Mouse (Mus musculus) c-Kit-positive CD71-positive TER-119-negative erythroid progenitor cells, embryonic 14.5 days (primary cell): Measurements from ENCODE around the gene Ptpn5.

ENCODE experiments used
- DNase-seq: peaks from one replicate; pipeline ENCODE4 v3.0.0-alpha.2; 2013; ENCODE audit warnings: low read depth

Ptpn5 gene

DNA sequence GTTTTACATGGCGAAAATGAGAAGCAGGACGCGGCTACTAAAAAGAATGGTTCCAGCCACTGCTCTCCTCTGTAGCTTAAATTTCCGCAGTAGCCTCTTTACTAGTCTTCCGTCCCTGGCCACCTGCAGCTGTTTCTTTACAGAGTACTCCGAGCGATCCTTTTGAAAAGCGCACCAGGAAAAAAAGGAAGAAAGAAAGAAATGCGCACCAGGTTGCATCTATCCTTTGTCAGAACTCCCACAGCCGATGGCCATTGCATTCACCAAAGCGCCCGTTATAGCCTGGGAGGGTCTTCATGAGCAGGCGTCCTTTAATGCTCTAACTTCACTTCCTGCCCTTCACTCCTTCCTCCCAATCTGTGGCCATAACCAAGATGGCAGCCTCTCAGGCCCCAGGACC, at the start of gene Ptpn5:
Gene Ptpn5 (minus strand): TSS at position 354 of the 400 bp plus-strand sequence.
- no peak for DNase-seq

DNA sequence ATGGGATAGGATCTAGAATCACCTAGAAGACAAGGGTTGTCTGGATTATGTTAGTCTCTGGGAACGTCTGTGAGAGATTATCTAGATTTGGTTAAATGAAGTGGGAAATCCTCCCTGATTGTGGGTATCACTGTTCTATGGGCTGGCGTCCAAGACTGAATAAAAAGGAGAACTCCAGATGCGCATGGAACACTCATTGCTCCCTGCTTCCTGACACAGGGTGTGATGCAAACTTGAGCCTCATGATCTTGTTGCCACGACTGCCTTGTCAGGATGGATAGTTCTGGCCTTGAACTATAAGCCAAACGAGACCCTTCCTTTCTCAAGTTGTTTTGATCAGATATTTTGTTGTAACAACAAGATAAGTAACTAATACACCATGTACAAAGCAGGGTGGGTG, 37.3 kb upstream of the Ptpn5 start:
- DNase-seq = no peak

DNA sequence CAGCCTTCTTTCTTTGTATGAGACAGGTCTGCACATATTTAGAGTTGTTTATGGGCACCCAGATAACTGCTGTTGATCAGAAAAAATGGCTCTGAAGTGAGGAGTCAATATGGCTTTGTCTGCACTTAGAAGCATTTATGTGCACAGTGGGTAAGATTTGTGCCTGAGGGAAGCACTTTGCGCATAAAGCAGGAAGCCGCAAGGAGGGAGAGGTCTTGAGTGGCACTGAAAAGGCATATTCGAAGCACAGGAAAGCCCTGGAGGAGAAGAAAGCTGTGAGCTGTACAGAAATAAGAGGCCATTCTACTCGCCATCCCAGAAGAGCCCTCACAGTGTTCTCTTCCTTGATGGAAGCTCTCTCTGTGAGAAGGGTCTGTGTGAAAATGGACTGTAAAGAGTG, 31.5 kb upstream of the Ptpn5 start:
- DNase-seq = no peak

DNA sequence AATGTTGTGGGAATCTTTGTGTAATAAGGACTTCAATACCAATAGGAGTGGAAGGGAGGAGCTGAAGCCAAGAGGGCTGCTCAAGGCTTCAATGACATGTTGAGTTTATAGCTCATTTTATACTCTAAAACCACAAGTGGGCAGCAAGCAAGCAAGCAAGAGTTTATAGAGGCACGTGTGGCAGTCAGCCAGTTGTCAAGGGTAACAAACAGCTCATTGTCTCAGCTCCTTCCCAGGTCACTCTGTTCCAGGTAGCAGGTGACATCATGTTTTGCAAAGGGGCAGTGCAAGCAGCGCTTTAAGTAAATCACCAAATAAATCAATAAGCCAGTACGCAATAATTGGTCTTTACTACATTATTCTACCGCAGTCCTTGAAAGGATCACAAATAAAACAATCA, 29.7 kb upstream of the Ptpn5 start:
- DNase-seq = no peak

DNA sequence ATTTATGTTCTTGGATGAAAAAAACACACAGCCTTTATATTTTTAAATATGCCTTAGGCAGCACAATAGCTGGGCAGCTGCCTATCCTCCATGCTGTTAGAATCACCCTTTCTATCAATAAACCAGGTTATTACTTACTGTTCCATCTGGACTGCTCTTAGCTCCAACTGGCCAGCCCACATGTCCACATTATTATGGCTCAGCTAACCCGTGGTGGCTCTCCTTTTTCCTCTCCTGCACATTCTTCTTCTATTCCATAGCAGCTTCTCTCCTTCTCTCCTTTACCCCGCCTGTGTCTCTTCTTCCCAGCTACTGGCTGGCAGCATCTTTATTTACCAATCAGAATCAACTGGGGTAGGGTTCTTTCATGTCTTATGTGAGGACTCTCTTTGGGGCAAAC, 25.0 kb upstream of the Ptpn5 start:
- DNase-seq = no peak

DNA sequence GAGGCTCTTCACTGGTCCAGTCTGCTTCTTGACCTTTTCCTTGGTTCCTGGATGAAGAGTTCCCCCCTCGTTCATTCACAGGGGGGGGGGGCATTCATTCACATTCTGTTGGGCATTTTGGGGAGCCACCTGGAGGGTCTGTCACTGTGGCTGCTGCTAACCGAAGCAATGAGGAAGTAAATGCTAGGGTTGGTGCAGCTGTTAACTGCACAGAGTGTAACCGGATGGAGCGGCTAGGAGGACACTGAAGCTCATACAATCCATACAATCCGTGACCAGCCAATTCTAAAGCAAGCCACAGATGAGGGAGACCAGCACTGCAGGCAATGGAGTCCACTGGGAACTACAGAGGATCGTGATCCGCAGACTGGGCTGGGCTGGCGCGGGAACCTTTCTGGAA, 24.3 kb upstream of the Ptpn5 start:
- DNase-seq = no peak

DNA sequence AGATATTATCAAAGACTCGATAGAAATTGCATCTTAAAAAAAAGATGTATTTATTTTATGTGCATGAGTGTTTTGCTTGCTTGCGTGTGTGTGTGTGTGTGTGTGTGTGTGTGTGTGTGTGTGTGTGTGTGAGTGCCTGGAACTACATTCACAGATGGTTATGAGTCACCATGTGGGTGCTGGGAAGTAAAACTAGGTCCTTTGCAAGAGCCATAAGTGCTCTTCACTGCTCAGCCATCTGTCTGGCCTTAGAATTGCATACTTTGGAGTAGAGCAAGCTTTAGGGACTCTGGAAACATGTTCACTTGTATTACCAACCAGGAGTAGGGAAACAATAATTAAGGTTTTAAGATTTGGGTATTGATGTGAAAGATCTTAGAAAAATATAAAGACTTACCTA, 22.4 kb upstream of the Ptpn5 start:
- DNase-seq = no peak

DNA sequence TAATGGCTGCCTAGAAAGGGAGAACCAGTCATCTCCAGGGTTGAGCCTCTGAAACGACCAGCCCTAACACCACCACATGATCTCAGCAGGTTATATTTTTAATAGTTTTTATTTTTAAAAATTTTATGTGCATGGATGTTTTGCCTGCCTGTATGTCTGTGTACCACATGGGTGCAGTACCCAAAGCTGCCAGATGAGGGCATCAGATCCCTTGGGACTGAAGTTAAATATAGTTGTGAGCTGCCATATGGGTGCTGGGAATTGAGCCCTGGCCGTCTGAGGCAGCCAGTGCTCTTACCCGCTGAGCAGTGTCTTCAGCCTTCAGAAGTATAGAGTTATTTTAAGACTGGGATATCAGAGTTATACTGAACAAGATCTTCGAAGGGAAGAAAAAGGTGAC, 21.9 kb upstream of the Ptpn5 start:
- no peak for DNase-seq

DNA sequence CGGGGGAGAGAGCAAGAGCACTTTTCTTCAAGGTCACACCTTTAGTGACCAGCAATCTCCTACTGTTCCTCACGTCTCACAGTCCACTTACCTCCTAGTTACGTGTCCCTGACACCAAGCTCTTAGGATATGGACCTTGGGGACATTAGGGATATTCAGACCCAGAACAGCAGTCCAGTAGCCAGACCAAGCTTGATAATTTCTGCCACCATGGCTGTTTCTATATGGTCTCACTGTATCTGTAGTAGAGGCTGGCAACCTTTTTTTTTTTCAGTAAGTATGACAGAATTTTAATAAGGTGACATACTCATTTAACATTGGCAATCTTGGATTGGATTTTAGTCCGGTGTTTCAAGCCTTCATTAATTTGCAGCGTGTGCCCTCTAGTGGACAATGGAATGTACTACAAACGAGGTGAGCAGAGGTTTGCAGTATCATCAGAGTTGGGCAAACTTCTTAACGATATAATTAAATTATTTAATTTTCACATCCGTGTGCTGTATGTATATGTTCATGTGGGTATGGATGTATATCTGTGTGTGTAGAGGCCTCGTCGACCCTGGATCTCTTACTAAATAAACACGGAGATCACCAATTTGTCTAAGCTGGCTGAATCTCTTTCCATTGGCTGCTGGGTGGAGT, 17.1 kb upstream of the Ptpn5 start:
- peak; percentile 49 for DNase-seq

DNA sequence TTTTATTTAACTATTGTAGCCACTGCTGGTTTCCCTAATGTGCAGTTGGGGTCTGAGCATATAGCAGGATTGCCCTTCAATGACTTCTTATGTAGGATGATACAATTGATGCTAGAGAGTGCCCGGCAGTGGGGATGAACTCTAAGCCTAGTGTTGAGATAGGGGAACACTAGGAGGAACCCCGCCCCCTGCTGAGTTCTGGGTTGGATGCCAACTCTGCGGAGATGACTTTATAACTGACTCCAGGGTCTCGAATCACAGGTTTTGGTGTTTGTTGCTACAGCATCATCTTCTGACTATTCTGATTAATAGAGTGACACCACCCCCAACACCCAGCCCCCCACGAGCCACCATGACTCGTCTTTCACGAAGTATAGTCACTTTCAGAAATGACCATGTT, 14.8 kb upstream of the Ptpn5 start:
- no peak for DNase-seq

DNA sequence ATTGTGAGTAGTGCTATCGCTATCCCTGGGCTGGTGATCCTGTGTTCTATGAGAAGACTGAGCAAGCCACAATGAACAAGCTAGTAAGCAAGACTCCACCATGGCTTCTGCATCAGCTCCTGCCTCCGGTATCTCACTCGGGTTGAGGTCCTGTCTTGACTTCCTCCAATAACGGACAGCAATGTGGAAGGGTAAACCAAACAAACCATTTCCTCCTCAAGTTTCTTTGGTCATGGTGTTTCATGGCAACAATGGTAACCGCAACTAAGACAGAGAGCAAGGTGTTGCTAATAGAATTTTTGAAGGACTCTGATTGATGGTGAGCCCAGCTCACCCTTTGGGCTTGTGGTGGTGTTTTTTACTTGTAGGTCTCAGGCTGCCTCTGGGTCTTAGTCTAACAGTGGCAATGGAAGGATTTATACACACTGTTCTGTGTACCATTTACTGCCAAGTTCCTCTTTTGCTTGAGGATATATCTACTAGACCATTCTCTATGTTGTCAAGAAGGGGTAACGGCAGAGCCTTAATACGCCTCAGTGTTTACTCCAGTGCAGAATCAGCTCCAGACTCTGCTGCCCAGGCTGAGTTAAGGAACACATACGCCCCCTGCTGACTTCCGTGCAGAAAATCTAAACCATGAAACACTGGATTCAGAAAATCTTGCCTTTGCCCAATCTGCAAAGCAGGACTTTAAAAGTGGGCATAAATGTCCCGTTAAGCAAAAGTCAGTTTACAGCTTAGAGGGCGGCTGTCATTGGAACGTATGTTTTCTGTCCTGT, 12.7 kb upstream of the Ptpn5 start:
- no peak for DNase-seq

DNA sequence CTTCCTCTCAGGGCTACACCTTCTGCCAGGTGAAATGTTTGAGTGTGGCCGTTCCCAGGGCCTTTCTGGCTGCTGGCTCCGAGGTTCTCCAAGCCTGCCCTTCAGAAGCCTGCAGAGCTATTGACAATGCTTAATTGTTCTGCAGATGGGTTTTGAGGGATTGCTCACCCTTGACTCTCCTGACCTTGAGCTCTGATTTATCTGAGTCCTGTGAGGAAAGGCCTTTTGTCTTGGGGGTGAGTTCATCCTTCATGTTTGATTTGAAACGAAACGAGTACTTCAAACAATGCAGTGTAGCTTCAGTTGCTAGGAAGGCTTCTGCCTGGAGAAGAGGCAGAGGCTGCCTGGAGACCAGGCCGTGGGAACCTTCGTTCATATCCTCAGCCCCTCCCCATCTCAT, 10.8 kb upstream of the Ptpn5 start:
- no peak for DNase-seq

DNA sequence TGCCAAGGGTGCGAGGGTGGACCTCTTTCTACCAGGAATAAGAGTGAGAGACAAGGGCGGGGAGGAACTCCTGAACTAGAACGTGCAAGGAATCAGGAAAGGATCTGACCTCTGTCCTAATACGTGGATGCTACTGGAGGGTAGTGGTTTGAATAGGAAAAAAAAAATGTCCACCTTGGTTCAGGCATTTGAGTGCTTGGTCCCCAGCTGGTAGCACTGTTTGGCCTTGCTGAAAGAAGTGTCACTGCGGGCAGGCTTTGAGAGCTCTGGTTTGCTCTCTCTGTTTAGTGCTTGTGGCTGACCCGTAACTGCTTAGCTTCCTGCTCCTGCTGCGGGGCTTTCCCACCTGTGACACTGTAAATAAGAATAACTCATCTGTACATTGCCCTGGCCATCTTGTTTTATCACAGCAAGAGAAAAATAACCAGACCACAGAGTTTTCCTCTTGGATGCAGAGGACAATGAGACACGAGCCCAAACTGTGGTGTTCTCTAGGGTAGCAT, 6.4 kb upstream of the Ptpn5 start:
- no peak for DNase-seq

DNA sequence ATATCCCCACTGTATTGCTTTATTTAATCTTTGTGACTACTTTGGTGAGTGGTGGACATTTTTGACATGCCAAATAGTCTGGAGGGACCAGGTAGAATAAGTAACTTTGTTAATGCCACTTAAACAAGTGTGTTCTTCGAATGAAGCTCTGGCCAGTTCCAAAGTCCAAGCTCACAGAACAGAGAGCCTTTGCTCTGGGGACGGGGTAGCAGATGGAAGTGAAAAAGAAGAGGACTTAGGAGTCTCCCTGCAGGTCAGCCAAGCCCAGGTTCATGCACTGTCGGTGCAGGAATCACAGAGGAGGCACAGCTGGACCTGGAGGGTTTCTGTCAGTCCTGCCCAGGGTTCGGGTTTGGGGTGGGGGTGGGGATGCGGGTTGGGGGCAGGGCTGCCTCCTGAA, 1.1 kb upstream of the Ptpn5 start:
- no peak for DNase-seq

DNA sequence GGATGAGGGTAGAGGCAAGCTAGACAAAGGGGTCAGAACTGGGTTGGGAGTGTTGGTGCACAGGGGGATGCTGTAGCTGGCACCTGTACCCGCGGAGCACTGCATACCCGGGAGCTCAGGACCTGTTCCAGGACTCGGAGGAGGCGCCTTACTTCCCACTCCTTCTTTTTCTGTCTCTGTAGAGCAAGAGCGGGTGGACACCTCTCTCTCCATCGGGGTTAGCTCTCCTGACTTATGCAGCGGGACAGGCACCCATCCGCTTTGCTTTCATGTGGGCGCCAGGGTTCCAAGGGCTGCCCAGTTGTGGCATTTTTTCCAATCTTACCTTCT, 588 bp downstream of the Ptpn5 start:
- no peak for DNase-seq

DNA sequence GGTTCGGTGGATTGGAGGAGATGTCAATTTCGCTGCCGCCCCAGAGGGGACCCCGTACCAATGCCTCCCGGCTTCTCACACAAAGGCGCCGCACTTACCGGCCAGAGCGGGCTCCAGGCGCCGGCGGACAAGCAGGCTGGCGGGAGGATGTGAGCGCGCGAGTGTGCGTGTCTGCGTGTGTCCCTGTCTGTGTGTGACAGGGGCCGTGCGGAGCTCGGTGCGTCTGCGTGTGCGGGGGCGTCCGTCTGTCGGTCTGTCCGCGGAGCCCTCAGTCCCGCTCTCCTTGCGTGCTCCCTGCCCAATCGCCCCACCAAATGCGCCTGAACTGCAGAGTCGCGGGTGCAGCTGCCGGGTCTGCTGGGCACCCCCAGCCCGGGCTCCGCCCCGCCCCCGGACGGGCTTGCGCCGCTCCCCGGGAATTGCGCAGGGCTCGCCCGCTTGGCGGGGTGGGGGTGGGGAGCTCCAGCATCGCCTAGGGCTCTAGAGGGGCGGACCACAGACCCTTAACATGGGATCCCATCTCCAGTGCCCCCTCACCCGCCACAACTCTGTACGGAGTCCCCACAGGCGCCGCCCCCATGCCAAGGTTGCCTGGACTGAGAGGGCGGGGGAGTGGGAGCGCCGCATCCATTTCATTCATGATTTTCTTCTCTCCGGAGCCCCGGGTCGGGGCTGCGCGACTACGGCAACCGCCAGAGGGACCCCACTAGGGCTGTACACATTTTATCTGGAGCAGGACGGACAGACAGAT, 1.1 kb downstream of the Ptpn5 start:
- DNase-seq = no peak

DNA sequence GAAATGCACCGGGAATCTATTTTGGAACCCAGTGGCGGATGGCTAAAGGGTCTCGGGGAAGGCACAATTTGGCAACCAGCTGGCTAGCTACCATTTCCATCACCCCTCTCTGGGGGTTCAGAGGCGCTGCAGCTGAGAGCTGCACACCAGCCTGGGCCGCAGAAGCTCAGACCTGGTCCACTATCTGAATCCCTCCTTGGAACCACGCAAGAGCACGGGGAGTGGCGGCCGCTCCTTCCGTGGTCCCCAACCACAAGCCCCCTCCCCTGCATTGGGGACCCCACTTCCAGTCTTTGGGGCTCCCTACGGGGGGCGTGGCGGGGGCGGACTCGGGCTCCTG, 1.7 kb downstream of the Ptpn5 start:
- DNase-seq = no peak

DNA sequence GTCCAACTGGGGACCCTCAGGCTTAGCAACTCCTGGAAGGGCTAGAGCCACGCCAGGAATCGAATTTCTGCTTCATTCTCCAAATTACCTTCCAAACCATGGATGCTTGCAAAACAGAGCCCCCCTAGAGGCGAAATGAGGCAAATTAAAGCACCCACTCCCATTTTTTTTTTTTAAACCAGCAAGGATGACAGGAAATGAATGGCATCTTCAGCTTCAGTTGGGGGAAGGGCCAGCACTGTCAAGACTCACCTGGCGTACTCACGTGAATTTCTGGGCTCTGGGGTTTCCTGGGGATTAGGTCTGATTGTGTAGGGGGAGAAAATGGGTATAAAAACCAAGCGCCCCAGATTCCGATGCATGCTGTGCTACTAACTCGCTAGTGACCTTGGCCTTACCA, 2.2 kb downstream of the Ptpn5 start:
- no peak for DNase-seq

DNA sequence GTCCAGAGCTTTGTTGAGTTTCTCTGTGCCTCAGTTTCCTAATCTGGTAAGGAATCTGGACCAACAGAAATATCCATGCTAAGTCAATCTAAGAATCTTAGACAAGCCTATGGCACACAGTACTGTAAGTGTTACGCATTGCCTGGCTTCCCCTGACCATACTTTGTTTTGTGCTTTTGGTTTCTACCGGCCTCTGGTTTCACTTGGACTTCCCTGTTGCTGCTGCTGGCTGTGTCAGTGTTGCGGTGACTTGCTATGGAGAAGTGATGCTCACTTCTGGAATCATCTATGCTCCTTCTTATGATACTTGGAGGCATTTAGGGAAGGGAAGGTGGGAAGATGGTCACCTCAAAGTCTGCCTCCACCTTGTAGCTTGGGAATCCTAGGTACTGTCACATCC, 11.5 kb downstream of the Ptpn5 start:
- DNase-seq = no peak

DNA sequence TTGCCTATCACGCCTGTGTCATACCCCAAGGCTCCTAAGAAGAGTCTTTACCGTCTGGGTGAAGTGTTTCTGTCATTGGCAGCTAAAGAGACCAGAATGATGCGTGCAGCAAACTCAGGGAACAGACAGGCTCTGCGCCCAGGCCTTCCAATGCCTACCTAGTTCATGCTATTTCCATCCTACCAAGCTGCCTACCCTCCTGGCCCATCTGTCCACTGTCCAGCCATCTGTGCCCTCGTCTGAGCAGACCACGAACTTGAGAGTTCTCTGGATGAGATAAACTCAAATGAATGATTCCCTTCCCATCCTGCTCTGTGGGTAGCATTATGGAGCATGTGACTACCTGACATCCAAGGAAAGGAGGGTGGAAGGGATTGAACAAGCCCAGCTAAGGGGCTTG, 16.8 kb downstream of the Ptpn5 start:
- DNase-seq = no peak

DNA sequence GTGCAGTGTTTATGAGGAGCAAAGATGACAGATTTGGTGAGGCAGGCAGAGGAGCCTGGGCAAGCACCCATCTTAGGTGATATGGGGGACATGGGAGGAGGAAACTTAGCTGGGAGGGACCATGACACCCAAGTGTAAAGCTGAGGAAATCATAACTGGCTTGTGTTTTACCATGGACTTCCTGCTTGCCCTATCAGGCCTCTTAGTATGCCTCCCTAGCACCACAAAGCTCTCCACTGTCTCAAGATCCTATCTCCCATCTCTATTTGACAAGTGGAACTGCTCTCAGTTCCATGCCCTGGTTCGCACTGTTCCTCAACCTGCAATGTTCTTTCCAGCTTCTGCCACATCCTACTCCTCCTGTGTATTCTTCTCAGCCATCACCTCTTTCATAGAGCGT, 18.0 kb downstream of the Ptpn5 start:
- DNase-seq = no peak

DNA sequence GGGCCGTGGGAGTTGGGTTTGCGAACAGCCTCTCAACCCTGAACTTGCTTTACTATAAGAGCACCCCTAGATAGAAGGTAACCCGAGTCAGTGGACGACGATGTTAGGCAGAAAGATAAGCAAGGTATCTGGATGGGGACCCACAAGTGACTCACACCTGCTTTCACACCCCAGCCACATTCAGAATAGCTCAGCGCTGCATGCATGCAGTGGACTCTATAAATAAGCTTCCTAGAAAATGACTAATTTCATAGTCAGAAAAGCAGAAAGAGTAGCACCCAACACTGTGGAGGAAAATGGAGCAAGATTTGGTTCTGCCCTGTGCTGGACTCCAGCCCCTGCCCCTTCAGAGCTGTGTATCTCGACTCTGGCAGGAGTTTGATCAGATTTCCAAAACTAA, 20.1 kb downstream of the Ptpn5 start:
- DNase-seq = no peak

DNA sequence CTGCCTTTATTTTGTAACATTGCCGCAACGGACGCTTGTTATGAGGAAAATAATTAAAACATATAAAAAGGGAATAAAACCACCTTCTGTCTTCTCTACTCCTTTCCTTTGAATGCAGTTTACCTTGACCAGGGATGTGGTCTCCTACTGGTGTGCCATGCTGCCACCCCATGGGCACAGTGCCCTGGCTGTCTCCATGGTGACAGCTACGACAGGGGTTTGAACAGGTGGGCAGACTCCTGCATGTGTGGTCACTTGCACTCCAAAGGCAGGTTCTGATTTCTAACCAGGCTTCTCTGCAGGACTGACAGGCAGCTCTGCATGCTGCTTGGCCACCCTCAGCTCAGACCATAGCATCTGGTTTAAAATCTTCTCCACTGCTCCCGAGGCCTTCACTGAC, 21.4 kb downstream of the Ptpn5 start:
- DNase-seq = no peak
